Mouse (Mus musculus): ENCODE results near the gene Rab3a.

Gene Rab3a

GRCm38 (mm10) chr8:70801156-70801555 lies 46.7 kb downstream of the Rab3a start:
- peak; percentile 67 to 72 for DNase-seq (ENCODE audit: low spot score in 2 of 2)

- DNase-seq (ENCODE audit: low spot score in 2 of 2): no peak
Measured at GRCm38 (mm10) chr8:70801830-70802229, 47.4 kb downstream of the Rab3a start.

- no peak for DNase-seq (ENCODE audit: low spot score in 2 of 2)
Measured at GRCm38 (mm10) chr8:70802786-70803510, 48.5 kb downstream of the Rab3a start.

- peak; percentile 81 to 86 for DNase-seq (ENCODE audit: low spot score in 2 of 2)
Measured at GRCm38 (mm10) chr8:70803761-70804480, 49.4 kb downstream of the Rab3a start.

GRCm38 (mm10) chr8:70804481-70805206 lies 50.2 kb downstream of the Rab3a start, which contains the start of gene Mast3:
Mast3 (minus strand) TSS chr8:70805054.
- DNase-seq (ENCODE audit: low spot score in 2 of 2): peak; percentile 71 to 77

- peak; percentile 77 to 83 for DNase-seq (ENCODE audit: low spot score in 2 of 2)
Measured at GRCm38 (mm10) chr8:70806541-70806940, 52.1 kb downstream of the Rab3a start.

GRCm38 (mm10) chr8:70807304-70807703 lies 52.8 kb downstream of the Rab3a start:
- DNase-seq (ENCODE audit: low spot score in 2 of 2): no peak

GRCm38 (mm10) chr8:70808239-70808638 lies 53.8 kb downstream of the Rab3a start, which contains the start of gene Il12rb1:
Il12rb1 (plus strand) TSS chr8:70808449.
- peak in 1 of 2 experiments; percentile 46 for DNase-seq (ENCODE audit: low spot score in 2 of 2)
